Mouse (Mus musculus): ENCODE results near the gene Dlgap1. TPM values are rescaled to one million over a fixed set of nuclear protein-coding genes. Genes with fewer than 3 reads are reported as not detected.

The Dlgap1 gene
- total RNA-seq, 2 experiments from 2014 or later = 0.67 to 1.5 TPM

DNA sequence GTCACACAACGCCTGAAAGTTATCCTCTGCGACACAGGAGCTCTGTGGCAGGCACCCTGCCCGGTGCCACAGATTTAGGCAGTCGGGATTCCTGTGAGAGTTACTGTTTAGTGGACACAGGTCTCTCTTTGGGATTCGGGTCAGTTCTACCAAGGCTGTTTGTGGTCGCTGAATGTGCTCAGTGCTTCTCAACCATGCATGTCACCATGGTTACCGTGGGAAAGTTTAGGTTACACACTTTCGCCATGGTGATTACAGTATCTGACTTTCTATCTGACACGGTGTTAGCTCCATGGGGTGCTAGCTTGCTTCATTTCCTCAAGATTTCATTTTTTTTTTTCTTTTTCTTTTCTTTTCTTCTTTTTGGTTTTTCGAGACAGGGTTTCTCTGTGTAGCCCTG, 793.8 kb downstream of the Dlgap1 start:
- no peak for DNase-seq

DNA sequence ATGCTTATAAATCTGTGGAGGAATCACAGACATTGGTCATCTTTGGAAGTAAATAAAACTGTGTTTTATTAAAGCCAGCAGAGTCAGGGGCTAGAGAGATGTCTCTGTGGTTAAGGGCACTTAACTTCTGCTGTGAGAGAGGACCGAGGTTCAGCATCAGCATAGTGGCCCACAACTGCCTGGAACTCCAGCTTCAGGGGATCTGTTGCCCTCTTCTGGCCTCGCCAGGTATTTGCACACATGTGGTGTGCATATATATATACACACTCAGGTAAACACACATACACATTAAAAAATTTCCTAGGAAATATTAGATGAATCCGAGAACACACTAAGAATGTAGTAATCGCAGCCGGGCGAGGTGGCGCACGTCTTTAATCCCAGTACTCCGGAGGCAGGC, 796.5 kb downstream of the Dlgap1 start:
- DNase-seq = no peak

DNA sequence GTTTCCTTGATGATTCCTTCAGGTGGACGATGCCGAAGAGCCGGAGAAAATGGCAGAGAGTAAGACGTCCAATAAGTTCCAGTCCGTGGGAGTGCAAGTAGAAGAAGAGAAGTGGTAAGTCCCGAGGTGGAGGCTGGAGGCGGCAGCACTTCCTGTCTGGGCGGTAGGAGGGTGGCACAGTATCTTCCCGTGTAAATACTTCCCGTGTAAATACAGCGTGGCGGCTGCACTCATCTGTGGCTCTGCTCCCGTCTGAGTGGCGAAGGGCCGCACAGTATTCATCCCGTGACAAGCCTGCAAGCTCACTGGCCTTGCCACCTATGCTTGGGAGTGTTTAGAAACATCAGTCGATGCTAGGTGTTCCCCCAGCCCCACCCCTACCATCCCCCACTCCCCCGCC, 797.1 kb downstream of the Dlgap1 start:
- no peak for DNase-seq

DNA sequence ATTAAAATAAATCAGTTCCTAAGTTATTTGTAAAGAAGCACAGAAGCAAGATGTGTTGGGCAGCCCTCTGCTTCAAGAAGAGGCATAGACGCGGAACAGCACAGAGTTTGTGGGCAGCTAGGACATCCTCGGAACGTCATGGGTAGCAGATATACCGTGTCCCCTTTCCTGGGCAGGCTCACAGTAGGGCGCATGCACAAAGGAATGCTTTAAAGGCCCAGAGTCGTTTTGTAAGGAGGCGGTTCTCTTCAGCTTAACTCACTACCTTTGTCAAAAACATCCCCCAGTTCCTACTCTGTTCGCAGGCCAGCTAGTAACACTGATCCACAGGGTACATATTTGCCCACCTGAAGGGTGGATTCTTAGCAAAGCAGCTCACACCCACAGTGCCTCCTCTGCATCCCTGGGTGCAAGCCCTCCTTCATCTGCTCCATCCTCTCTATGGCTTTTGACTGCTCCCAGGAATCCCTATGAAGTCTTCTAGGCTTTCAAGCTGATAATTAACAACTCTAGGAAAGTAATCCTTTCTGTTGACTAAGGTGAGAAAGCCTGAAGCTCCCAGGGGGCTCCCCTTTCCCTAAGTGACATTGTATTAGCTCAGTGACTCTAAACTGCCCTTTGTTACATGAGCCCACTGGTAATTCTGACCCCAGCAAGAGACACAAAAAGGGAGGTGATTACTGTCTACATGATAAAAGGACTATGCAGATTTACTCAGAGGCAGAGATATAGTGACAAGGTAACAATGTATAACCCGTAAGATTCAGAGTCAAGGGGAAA, 803.4 kb downstream of the Dlgap1 start:
- no peak for DNase-seq

DNA sequence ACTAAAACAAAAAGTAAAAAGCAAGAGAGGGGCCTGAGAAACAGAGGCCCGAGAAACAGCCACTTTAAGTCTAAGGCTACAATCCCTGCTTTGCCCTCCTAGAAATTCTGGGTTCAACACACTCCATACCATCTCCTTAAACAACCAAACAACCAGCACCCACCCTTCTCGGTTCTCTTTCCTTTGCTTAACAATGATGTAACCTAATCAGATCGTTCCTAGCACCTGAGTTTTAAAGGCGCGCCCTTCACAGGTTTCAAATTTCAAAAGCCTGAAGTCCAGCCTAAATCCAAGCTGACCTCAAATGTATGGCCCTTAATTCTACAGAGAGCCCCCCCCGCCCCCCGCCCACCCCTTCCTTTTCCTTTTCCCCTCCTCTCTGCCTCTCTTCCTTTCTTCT, 810.9 kb downstream of the Dlgap1 start:
- no peak for DNase-seq

- DNase-seq = no peak
Observed at GRCm38 (mm10) chr17:70780726-70781689, 812.1 kb downstream of the Dlgap1 start.

DNA sequence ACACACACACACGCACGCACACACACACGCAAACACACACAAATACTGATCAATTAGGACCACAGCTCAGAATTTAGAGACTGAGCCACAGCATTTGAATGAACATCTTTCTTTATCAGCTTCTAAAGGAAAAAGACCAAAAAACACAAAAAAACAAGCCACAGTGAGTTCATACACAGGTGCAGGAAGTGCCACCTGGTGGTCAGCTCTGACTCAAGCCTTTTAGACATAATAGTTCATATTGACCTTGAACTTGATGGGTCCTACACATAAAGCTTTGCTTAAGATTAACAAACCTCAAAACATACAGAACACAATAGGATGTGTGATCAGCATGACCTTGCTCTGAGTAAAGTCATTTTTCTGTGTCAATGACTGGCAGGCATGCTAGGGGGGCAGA, 814.4 kb downstream of the Dlgap1 start:
- DNase-seq = no peak

- DNase-seq = no peak
Observed at GRCm38 (mm10) chr17:70787366-70787765, 818.5 kb downstream of the Dlgap1 start.

DNA sequence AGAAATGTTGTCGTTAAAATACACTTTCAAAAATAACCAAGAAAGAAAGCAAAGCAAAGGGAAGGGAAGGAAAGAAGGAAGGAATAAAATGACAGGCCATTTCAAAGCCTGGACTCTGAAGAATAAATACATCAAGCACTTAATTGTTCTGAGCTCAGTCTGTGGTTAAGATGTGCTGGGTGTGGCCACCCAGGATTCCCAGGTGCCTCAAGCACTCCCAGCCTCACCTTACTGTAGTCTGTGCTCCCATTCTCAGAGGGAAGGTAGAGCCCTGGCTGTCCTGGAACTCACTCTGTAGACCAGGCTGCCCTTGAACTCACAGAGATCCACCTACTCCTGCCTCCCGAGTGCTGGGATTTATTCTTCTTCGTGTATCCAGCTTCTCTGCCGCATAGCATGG, 821.9 kb downstream of the Dlgap1 start:
- no peak for DNase-seq

DNA sequence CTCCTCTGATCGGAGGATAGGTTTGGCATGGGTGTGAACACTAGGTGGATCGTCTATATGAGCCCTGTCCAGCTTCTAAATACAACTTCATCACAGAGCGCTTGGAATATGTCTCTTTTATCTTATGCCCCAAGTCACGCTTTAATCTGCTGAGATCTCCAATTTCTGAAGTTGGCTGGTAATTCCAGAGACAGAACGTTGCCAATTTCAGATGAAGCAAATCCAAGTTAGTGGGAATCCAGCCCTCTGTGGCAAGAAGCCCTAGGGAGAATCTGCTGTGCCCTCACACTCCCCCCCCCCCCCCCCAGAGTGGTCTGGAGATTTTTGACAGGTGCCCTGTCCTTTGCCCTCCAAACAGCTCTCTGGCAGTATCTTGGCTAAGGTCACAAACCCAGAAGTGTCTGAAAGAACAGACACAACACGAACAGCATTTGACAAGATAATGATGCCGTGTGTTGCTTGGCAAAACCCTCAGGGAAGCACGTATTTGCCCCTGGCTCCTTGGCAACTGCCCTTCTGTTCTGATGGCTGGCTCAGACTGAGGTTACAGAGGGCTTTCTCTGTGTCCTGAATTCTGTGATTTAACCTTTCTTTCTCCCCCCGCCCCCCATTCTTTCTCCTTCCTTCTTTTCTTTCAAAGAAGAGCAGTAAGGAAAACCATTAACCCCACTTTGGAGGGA, 822.9 kb downstream of the Dlgap1 start:
- no peak for DNase-seq

DNA sequence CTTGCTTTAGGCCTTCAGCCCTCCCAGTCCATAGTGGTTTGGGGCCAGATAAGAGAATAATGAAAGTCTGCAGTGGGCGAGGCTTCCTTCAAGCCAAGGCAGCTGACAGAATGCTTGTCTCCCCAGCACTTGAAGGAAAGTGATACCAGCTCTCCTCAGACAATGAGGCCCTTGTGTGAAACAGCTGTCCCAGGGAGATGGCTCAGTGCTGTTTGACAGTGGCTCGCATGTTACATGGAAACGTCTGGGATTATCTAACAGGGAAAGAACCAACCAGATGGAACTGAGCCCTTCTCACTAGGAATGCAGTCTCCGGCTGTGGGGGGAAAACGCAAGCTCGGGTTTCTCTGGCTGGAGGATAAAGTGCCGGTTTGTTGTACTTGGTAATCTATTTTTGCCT, 825.4 kb downstream of the Dlgap1 start:
- DNase-seq = peak; percentile 23 to 38

GRCm38 (mm10) chr17:70794722-70795121, 825.8 kb downstream of the Dlgap1 start:
- no peak for DNase-seq

- no peak for DNase-seq
Observed at GRCm38 (mm10) chr17:70795196-70795595, 826.3 kb downstream of the Dlgap1 start.

GRCm38 (mm10) chr17:70796940-70797772, 828.3 kb downstream of the Dlgap1 start:
- no peak for DNase-seq

- DNase-seq = no peak
Observed at GRCm38 (mm10) chr17:70797773-70798045, 828.8 kb downstream of the Dlgap1 start.

DNA sequence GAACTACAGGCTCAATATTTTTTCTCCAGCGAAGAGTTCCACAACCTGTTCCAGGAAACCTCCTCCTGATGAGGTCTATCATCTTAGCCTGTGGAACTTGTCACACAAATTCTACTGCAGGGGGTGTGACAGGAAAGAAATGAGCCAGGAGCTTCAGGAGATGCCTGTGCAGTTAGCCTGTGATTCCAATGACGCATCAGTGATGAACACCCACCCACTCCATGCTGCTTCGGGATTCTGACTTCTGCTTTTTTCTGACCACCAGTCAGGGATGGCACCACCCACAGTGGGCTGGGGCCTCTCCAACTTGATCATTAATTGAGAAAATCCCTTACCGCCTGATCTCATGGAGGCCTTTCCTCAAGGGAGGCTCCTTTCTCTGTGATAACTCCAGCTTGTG, 830.4 kb downstream of the Dlgap1 start:
- no peak for DNase-seq

GRCm38 (mm10) chr17:70802022-70802421, 833.1 kb downstream of the Dlgap1 start:
- DNase-seq = no peak

GRCm38 (mm10) chr17:70805866-70806265, 837.0 kb downstream of the Dlgap1 start:
- no peak for DNase-seq

DNA sequence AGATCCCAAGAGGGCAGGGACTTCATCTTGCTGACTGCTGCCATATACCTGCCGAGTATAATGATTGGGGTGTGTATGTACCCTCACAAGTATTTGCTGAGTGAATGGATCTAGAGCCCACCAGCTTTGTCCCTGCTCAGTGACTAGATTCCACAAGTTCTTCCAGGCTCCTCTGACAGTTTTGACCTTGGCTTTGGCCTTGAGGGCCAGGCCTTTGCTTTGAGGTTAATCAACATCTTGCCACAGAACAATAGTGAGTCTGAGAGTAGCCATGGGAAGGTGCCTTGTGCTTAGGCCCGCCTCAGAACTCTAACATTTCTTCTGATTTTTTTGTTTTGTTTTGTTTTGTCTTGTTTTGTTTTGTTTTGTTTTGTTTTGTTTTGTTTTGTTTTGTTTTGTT, 837.7 kb downstream of the Dlgap1 start:
- DNase-seq = no peak

DNA sequence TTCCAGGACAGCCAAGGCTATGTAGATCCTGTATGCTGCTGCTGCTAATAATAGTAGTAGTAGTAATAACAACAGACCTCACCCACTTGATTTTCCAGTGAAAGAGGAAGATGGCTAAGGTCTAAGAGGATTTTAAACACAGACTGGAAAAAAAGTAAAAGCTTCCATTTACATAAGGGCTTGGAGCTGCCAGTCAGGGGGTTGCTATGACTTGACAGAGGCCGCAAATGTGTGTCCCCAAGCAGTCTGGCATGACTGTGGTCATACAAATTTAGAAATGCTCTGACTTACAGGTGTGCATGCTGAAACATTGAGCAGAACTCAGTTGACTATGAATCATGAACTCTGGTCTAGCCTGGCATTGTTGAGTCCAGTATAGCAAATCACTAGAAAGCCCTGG, 839.0 kb downstream of the Dlgap1 start:
- no peak for DNase-seq

DNA sequence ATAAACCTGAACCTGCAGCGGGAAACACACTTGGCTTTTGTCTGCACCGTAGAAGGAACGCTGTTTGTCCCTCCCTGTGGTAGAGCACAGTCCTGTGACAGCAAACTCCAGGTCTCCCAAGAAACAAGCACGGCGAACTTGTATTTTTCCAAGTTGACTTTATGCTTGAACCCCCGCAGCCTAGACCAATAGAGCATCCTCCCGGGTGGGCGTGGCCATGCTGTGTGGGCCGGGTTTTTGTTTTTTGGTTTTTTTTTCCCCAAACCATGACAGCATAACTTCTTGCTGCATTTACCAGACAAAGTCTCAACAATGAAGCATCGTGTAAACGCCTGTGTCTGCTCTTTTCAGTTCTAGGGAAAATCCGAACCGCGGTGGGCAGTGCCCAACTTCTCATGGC, 840.0 kb downstream of the Dlgap1 start:
- DNase-seq = no peak

GRCm38 (mm10) chr17:70809776-70810175, 840.9 kb downstream of the Dlgap1 start:
- DNase-seq = no peak

Data from heart, adult 18-20 months (tissue).